Mouse (Mus musculus): Measurements from ENCODE around the gene Scn8a.

DNA sequence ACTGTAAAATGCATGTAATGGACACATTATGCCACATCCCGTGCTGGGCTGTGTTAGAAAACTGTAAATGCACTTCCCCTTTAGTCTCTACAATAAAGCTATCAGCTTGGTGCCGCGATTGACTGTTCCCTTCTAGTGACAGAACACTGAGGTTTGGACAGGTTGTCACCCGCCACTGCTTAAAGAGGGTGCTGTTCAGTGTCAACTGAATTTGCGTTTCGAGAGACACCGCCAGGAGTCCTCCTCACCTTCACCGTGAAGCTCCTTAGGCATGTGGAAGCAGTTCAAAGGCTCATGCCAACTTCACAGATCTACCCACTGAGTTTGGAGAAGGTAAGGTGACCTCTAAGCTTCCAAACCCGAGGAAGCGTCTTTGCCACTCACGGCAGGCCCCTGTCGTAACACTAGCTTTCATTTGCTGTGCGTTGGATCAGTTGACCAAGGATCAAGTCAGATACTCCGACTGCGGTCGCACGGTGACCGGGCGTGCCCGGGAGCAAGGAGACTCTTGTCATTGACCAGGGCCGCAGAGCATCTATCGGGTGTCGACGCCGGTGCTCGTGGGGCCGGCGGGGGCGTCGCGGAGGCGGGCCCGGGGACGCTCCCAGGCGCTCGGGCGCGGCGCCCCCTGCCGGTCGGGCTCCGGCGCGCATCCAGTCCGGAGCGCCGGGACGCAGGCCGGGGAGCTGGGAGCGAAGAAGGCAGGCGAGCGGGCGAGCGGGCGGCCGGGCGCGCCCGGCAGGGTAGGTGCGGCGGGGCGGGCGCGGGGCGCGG lies 530 bp downstream of the Scn8a start:
- TF ChIP-seq CTCF (conservative IDR thresholded peaks at IDR 0.05; ENCODE audit: low read length), result no peak
- no peak for TF ChIP-seq POU5F1 (IDR thresholded peaks at IDR 0.05; ENCODE audit: borderline replicate concordance, low read length)
